Mouse (Mus musculus) E14TG2a.4 (cell line): ENCODE data around the gene Cacna1a.

Experiments
- H3K27me3 ChIP-seq: 2 replicates; pipeline ENCODE4 v1.6.1; 2014; ENCODE audit warnings: low read length, control low read depth; ENCODE audit not compliant: insufficient read depth
- H3K36me3 ChIP-seq: 2 replicates; pipeline ENCODE4 v1.6.1; 2014; ENCODE audit warnings: low read length, control low read depth; ENCODE audit not compliant: insufficient read depth
- H3K4me1 ChIP-seq: replicated peaks from 2 replicates; pipeline ENCODE4 v1.6.1; 2014; ENCODE audit warnings: low read depth, low read length, control low read depth
- H3K4me3 ChIP-seq: replicated peaks from 2 replicates; pipeline ENCODE4 v1.5.1; 2014; ENCODE audit warnings: mild to moderate bottlenecking, low read length
- H3K9me3 ChIP-seq: 2 replicates; pipeline ENCODE4 v1.6.1; 2014; ENCODE audit warnings: low read length, control low read depth
- CTCF ChIP-seq: conservative IDR thresholded peaks from 2 replicates; pipeline ENCODE4 v1.5.1; 2014; ENCODE audit warnings: low read length
- NANOG ChIP-seq: IDR thresholded peaks from 2 replicates; pipeline ENCODE4 v1.6.1; 2014; ENCODE audit warnings: borderline replicate concordance, low read length, mixed read lengths
- POU5F1 ChIP-seq: IDR thresholded peaks from 2 replicates; pipeline ENCODE4 v1.6.1; 2014; ENCODE audit warnings: low read length, borderline replicate concordance

The Cacna1a gene

DNA sequence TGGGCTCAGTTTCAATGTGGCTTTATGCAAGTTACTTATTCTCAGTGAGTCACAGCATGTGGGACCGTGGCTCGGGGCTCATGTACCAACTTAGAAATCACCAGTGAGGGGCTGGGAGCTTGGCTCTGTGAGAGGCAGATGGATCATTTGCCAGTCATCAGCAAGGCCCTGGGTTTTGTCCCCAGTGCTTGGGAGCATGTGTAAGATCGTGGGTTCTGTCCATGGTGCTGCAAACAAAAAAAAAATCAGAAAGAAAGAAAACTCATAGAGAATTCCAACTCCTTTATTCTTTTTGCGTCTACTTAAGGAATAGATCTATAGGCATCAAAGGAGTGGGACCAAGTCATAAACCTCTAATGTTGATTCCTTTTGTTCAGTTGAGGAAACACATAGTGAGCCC is 80.8 kb downstream of the Cacna1a start:
- Histone ChIP-seq H3K4me1 (no peaks in the 10 kb centered on the region), H3K4me3 (no peak overlapping the region), H3K27me3 (no peaks in the 10 kb centered on the region; the same call in 1 of the 2 replicates), H3K36me3 (peaks cover 5% of the 10 kb centered on the region), H3K9me3 (0 out of 2 replicates have a peak, but pooled peaks cover 3% of the 10 kb centered on the region)
- TF ChIP-seq NANOG (no peak), POU5F1 (no peak), CTCF (no peak)

GRCm38 (mm10) chr8:84471271-84471995 is 83.2 kb downstream of the Cacna1a start:
- H3K4me1 ChIP-seq: peaks cover 5% of the 10 kb centered on the region; the same call in 1 of the 2 replicates
- TF ChIP-seq CTCF (no peak), NANOG (no peak), POU5F1 (no peak)
- no peaks in the 10 kb centered on the region for H3K9me3 ChIP-seq
- H3K36me3 ChIP-seq: no peaks in the 10 kb centered on the region
- H3K4me3 ChIP-seq: no peak overlapping the region
- H3K27me3 ChIP-seq: no peaks in the 10 kb centered on the region

- Histone ChIP-seq H3K36me3 (no peaks in the 10 kb centered on the region), H3K27me3 (no peaks in the 10 kb centered on the region), H3K9me3 (no peaks in the 10 kb centered on the region), H3K4me3 (no peak overlapping the region), H3K4me1 (peaks cover 8% of the 10 kb centered on the region)
- peak; percentile 48 for TF ChIP-seq CTCF
- no peak for TF ChIP-seq NANOG
- TF ChIP-seq POU5F1: no peak
These were observed 86.2 kb downstream of the Cacna1a start for GRCm38 (mm10) chr8:84474456-84474855.

- H3K4me1 ChIP-seq: peaks cover 15% of the 10 kb centered on the region
- TF ChIP-seq POU5F1 (no peak), NANOG (no peak), CTCF (no peak)
- H3K27me3 ChIP-seq: no peaks in the 10 kb centered on the region
- H3K36me3 ChIP-seq: no peaks in the 10 kb centered on the region
- H3K9me3 ChIP-seq: no peaks in the 10 kb centered on the region; the same call in 1 of the 2 replicates
- H3K4me3 ChIP-seq: no peak overlapping the region
These were observed 89.1 kb downstream of the Cacna1a start for GRCm38 (mm10) chr8:84477341-84477740.

DNA sequence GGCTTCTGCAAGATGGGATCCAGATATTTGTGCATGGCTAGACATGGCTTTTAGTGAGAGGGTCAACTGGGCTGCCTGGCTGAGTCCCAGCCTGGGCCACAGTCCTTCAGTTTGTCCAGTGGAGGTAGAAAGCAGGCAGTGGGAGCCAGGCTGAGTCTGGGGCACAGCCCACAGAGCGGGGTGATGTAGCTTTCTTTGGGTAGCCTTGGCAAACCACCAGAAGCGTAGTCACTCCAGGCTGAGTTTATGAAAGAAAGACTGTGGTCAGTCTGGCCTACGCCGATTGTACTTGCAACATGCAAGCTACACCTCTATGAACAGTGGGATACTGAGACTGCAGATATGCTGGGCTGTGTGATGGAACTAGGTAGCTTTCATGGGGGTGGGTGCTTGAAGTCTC is 94.8 kb downstream of the Cacna1a start:
- Histone ChIP-seq H3K4me3 (no peak overlapping the region), H3K4me1 (peaks cover 9% of the 10 kb centered on the region), H3K27me3 (no peaks in the 10 kb centered on the region), H3K9me3 (no peaks in the 10 kb centered on the region; the same call in 1 of the 2 replicates), H3K36me3 (peaks cover 9% of the 10 kb centered on the region; the same call in 1 of the 2 replicates)
- TF ChIP-seq CTCF (no peak), NANOG (no peak), POU5F1 (no peak)

DNA sequence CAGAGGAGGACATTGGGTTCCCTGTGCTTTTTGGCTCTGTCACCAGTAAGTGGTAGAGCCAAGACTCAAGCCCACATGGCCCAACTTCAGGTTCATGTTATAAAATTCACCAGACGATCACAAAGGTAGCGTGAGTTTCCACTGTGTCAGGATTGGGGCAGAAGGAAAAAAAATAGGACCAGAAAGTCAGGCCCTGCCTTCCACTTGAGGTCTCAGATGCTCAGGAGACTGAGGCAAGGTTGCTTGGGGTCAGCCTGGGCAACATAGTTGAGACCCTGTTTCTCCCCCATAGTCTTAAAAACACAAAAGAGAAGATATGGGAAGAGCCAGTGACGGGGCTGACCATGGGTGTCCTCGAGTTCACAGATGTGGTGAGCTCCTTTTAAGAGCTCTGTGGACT is 97.1 kb downstream of the Cacna1a start:
- TF ChIP-seq NANOG: no peak
- Histone ChIP-seq H3K27me3 (no peaks in the 10 kb centered on the region), H3K4me3 (no peak overlapping the region), H3K36me3 (peaks cover 9% of the 10 kb centered on the region; the same call in 1 of the 2 replicates), H3K9me3 (no peaks in the 10 kb centered on the region; the same call in 1 of the 2 replicates), H3K4me1 (no peaks in the 10 kb centered on the region)

GRCm38 (mm10) chr8:84485864-84486263 is 97.6 kb downstream of the Cacna1a start:
- TF ChIP-seq POU5F1: no peak
- TF ChIP-seq CTCF: no peak
- no peak for TF ChIP-seq NANOG
- Histone ChIP-seq H3K27me3 (no peaks in the 10 kb centered on the region), H3K4me3 (no peak overlapping the region), H3K9me3 (no peaks in the 10 kb centered on the region; the same call in 1 of the 2 replicates), H3K36me3 (peaks cover 9% of the 10 kb centered on the region; the same call in 1 of the 2 replicates), H3K4me1 (no peaks in the 10 kb centered on the region)

DNA sequence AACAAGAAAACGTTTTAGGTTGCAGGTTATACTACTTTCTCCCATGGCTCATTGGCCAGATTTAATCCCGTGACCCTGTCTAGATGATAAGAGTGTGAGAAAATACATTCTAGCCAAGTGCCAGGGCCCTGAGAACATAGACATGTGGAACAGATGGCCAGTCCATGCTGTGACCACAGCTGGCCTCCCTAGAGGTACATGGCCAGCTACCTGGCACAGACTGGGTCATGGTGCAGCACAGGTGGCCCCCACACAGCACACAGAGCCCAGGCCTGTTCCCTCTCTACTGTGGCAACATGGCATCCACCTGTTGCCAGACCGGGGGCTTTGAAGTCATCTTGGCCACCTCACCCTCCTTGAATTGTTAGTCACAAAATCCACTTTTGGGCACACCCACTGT is 101.0 kb downstream of the Cacna1a start:
- peaks cover 9% of the 10 kb centered on the region; the same call in 1 of the 2 replicates for H3K36me3 ChIP-seq
- no peaks in the 10 kb centered on the region for H3K27me3 ChIP-seq
- H3K9me3 ChIP-seq: no peaks in the 10 kb centered on the region
- no peak for TF ChIP-seq NANOG
- TF ChIP-seq POU5F1: no peak
- TF ChIP-seq CTCF: no peak
- H3K4me1 ChIP-seq: no peaks in the 10 kb centered on the region
- H3K4me3 ChIP-seq: no peak overlapping the region
